Mouse (Mus musculus): Measurements from ENCODE around the gene Ccl25. TPM values are rescaled to one million over a fixed set of nuclear protein-coding genes. Genes with fewer than 3 reads are reported as not detected.

Ccl25 gene
- total RNA-seq (2021): 10 to 100 TPM; 10.5 to 19.3 TPM
- long read RNA-seq, experiment 1, partial matches to known transcripts: 1 of 12 reads
- long read RNA-seq, experiment 1, other reads (novel, unspliced or antisense): 10 of 12 reads
- long read RNA-seq, experiment 2, partial matches to known transcripts: 0 of 6 reads
- long read RNA-seq, experiment 2, other reads (novel, unspliced or antisense): 4 of 6 reads

DNA sequence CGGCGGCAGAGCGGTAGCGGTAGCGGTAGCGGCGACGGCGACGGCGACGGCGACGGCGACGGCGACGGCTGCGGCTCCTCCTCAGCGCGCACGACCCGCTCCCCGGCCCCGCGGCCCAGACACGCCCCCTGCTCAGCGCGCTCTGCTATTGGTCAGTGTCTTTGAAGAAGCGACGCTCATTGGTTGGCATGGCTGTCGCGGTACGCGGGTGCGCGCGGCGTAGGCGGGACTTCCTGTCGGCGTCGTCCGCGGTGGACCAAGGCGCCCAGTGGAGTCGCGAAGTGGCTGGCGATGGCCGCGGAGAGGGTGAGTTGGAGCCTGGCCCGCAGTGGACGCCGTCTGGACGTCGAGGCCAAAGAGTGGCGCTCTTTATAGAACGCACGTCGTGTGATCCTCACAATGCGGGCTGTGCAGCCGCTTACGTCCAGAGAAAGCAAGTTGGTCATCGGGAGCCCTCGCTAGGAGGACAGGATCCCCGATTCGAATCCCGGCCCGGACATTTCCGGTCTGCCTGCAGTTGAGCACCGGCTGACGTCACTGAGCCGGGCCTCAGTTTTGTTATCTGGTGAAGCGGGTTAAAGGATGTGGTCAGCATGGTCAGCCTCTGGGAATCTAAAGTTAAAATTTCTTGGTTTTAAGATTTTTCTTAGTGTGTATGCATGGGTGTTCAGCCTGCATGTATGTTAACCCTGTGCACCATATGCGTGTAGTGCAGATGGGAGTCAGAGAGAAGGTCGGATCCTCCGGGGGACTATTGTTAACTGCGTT lies at the start of gene Ccl25, which contains the start of gene Elavl1:
Gene Ccl25 (plus strand): TSS at position 228 of the 768 bp plus-strand sequence.
Gene Elavl1 (minus strand): TSS at position 431 of the 768 bp plus-strand sequence.
- DNase-seq: peak; percentile 98

DNA sequence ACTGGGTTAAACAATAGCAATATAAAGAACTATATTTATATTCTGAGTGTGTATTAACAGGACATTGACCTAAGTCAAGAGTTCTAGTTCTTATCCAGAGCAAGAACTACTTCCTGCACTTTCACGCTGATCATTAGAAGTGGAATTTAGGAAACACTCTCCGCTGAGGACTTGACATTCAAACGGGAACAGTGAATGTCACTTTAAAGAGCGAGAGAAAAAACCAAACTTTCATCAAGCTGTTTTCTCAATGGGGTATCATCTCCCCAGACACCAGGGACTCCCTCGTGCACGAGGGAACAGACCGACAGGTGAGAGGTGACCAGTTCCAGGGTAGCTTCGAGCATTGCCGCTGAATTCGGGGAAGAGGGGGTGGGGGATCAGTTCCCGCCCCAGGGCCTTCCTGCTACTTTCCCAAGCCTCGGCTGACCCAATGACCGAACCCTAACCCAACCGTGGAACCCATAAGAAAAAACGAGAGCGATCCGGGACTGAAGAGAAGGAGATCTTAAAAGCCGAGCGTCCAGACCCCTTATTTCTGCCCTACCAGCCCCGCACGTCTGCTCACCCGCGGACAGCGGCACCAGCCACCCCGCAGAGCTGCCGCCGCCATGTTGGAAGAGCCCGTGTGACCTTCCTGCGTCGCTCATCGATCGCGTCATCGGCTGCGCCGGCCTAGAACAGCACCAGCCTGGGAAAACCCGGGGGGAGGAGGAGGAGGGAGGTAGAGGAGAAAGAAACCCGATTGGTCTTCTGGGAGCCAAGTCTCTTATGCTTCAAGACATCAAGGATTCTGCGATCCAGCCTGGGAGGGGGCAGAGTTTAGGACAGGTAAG lies 49.5 kb upstream of the Ccl25 start, which contains the start of gene Timm44:
Gene Timm44 (minus strand): TSS at position 639 of the 836 bp plus-strand sequence.
- peak; percentile 96 for DNase-seq

DNA sequence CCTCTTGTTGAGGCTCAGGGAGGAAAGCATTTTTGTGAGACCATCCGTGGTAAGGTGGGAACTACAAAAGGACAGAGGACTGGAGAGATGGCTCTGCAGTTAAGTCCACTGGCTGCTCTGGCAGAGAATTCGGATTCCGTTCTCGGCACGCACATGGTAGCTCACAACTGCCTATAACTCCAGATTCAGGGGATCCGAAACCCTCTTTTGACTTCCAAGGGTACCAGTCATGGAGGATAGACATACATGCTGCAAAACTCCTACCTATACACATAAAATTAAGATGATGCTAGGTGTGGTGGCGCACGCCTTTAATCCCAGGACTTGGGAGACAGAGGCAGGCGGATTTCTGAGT lies 48.9 kb upstream of the Ccl25 start:
- no peak for DNase-seq

DNA sequence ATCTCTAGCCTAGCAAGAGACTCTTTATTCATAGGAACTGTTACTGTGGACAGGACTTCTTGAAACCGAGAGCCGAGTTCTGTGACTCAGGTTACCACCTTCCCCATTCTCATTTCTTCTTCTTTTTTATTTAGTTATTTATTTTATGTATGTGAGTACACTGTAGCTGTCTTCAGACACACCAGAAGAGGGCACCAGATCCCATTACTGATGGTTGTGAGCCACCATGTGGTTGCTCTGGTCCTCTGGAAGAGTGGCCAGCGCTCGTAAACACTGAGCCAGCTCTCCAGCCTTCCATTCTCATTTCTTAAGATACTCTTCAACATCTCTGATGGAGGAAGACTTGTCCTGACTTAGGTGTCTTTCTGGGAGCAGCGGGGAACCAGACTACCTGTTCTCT lies 32.3 kb upstream of the Ccl25 start:
- DNase-seq: no peak

DNA sequence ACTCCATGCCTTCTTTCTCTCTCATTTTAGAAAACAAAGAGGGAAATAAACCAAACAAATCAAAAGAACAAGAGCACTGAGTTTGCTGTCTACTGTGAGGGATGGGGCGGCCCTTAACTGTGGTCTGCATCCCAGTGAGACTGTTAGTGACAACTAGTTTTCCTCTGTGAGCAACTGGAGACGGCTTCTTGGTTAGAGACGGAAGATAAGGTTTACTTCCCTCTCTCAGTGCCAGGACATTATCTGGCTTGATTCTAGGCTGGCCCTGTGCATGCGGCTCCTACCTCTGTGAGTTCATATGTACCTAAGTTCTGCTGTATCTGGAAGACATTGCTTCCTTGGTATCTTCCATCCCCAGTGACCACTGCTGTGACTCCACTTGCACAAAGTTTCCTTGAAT lies 27.2 kb upstream of the Ccl25 start:
- no peak for DNase-seq

DNA sequence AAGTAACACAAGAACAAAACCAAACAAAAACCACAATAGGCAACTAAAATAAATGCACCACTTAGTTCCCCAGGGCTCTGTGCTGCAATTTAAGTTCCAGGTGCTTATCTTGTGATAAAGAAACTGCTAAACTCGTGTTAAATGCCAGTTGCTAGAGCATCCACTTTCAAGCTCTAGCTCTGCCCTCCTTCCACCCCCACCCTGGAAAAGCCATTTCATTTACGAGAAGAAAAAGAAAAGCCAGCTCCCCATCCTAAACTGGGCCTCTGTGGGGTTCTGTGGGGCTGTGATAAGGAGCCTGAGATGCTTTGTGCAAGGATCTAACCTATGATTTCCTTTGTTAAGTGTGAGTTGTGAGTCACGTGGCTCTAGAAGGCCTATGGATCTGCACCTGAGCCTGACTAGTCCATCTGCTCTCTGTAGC lies 20.9 kb upstream of the Ccl25 start:
- DNase-seq: no peak

DNA sequence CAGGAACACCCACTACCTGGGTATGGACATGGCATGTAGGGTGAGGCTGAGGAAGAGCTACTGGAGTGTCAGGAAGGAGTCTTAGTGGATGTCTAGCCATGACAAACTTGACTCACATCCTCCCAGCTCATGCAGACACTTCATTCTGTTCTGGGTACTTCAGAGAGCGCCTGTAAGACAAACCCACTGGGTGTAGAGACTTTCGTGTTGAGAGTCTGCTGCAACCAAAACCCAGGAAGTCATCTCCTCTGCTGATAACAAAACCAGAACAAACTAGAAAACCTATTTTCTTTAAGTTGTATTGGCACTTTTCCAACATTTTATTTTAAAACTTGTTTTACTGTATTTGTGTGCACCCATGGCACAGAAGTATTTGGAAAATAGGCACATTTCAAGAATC lies 19.2 kb upstream of the Ccl25 start:
- DNase-seq: no peak

DNA sequence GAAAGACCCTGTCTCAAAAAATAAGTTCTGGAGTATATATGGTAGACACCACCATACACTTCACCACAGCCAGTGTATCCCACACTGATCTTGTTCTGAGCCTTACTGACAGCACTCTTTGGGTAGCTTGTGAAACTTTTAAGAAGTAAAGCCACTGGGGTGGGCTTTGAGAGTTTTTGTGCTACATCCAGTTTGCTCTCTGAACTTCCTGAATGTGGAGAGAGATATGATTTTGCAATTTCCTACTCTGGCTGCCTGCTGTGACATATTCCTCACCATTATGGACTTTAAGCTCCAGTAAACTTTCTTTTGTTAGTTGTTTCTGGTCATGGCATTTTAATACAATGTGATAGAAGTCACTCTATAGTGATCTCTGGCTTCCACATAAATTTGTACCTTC lies 12.9 kb upstream of the Ccl25 start:
- DNase-seq: no peak

DNA sequence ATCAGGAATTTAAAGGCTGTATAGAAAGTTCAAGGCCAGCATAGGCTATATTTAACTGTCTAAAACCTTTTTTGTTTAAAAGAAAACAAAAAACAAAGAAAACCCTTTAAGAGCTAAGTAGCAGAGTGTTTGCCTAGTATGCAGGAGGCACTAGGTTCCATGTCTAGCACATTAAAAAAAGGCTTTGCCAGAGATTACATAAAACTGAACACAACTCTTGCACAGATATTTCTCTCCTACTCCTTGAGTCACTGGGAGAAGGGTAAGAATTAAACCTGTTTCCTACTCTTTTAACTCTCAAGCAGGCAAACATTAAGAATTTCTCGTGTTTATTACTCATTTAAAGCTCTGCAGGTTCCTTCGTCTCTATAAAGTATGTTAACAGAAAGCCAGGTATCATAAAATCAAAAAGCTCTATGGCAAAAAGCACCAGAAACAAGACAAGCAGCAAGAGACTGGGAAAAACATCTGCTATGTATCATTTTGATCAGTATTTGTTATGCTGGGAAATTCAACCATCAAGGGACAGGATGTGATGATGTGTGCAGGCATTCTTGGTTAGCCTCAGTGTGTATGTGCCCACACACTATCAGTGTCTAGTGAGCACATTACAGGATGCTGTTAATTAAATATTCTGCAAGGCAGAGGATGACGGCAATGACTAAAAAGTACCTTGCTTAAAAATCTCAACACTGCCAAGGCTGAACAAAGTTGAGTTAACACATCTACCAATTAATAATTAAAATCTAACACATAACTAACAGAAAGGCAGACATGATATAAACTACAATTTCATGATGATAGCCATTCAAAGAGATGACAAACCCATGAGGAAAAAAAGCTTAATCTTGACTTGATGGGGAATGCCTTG lies 11.5 kb upstream of the Ccl25 start:
- no peak for DNase-seq

DNA sequence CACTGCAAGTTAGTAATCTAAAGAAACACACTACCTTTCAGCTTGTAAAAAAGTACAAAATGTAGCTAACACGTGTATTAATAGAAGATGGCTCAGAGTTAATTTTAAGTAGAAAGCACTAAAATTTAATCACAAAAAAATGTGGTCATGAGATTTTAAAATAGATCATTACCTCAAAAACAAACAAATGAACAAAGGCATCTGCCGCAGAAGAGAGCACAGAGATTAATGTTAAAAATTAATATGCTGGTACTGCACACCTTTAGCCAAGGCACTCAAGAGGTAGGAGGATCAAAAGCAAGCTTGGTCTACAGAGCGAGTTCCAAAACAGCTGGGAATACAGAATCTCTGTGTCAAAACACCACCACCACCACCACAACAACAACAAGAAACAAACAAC lies 10.2 kb upstream of the Ccl25 start:
- no peak for DNase-seq

DNA sequence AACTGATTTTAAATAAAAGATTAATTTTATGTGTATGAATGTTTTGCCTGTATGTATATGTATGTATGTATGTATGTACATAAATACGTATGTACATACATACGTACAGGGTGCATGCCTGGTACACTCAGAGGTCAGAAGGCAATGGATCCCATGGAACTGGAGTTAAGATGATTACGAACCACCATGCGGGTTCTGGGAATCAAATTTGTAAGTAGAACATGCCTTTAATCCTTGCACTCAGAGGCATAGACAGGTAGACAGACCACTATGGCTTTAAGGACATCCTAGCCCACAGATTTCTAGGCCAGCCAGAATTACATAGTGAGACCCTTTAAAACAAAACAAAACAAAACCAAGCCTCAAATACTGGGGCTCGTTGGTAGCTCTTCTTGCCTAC lies 6.9 kb upstream of the Ccl25 start:
- DNase-seq: no peak

DNA sequence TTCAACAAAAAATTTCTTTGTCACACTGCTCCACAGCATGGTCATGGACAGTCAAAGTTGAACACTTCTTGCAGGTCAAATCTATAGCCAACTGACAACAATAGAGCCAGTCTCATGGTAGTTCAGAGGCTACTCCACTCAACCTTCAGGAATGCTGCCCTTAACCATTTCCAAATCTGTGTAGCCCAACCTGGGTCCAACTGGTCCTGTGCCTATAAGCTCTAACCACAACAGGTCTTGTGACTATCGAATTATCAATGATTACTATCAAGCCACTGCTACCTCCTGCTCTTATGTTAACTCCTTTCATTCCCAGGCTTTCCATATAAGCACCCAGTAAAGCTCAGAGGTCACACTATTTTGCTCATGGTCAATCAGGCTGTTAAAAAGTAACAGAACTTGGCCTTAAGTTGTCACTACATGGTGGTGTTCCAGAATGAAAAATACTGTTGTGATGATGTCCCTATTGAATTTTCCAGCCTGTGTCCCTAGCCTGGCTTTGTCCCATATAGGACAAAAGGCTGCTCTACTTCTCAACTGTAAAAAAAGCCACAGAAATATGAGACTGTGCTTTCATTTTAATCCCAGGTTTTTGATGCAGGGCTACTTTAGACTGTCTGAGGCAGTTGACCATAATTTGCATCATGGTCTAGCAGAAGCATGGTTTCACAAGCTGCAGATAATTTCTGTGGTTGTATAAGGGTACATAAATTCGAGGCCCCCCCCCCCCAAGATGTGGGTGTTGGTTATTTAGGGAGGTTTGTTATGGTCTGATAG lies 6.0 kb upstream of the Ccl25 start:
- no peak for DNase-seq

DNA sequence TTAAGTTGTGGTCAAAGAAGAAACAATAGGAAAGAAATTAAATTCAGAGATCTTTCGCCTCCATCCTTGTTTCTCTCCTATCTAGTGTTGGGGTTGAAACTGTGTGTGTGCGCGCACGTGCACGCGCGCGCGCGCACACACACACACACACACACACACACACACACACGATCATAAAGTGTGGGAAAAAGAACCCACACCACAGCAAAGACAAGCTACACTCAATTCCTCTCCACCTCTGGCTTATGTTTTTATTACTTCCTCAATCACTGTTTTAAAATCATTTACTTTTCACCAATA lies 5.5 kb upstream of the Ccl25 start:
- no peak for DNase-seq

DNA sequence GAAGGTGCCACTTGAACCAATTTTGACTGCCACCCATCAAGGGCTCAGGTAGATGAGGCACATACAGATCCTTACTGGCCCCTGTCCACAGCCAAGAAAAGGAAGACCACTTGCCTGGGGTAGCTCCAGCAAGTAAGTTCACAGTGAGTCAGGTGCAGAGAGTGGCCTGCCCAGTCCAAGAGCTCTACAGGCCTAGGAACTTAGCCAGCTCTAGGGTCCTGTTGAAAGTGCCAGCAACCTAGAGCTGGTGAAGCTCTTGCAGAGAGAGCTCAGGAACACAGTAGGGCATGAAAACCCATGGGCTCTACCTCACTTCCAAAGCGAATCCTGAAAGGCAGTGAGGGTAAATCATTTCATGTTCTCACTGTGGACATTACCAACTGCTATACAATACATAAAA lies 4.6 kb upstream of the Ccl25 start:
- no peak for DNase-seq

DNA sequence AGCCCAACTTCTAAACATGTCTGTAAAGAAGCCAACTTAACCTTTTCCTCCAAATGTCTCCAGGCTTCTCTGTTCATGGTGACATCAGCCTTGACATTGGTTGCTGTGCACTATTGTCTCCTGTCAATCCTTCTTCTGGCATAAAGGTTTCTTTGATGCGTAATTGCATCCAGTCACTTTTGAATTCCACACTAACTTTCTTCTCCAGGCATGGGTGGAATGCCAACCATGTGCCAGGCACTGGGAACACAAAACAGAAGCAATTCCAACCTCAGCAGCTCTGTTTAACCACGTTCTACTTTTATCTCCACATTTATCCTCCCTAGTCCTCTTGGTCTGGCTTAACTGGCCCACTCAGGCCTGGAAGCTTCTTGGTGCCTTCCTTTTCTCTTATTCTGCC lies 4.0 kb upstream of the Ccl25 start:
- DNase-seq: no peak

DNA sequence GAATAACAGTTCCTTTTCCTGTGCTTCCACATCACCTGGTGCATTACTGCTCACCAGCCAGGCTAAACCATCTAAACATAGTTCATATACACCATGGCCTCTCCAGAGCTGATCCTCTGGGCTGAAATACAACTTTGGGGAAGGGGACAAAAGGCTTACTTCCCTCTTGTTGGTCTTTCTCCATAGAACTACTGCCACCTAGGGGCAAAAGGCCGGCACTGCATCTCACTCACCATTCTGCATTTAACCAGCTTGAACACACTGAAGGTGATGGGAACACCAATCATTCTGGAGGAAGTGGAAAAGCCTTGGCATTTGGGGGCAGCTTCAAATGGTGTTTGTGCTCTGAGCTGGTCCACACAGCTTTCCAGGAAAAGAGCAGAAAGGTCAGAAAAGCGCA lies 2.5 kb upstream of the Ccl25 start:
- DNase-seq: peak; percentile 86

DNA sequence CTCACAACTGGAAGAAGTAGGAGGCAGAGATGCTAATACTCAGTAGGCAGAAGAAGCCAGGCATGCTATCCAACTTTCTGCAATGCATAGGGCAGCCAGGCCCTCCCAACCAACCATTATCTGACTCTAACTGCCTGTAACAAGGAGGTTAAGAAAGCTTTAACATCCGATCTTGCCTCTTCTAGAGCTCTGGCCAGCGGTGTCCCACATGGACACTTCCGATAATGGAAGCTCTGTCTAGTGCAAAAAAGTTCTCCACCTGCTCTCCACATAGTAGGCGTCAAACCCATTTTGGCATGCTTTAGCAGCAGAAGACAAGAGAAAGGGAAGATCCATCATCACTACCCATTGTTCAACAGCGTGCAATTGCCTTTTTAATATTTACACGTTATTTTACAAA lies 1.1 kb upstream of the Ccl25 start:
- no peak for DNase-seq

DNA sequence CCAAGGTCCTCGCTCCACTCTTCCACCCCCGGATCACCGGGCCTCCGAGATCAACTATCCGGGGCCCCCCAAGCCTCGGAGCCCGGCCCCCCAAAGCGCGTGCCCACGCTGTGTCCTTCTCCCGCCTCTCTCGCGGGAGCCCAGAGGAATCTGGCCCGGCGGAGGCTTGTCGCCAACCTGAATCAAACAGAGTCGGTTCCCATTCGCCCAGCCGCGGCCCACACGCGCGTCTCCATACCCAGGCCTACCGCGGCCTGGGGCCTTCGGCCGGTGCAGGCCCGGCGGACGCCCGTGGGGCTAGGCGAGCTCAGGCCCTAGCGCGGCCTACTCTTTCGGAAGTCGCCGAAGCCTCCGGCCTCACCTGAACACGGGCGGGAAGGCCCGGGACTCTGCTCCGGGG lies 485 bp upstream of the Ccl25 start:
- DNase-seq: no peak

DNA sequence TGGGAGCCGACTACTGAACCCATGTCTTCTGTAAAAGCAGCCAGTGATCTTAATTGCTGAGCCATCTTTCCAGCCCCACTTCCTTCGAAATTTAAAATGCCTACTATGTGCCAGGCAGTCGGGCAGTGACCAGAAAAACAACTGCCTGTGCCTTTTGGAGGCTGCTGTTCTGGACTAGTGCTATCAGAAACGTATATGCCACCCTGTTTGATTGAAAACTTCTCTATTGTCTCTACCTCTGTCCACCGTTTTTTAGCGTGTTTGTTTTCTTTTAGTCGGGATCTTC lies 684 bp downstream of the Ccl25 start:
- DNase-seq: no peak

DNA sequence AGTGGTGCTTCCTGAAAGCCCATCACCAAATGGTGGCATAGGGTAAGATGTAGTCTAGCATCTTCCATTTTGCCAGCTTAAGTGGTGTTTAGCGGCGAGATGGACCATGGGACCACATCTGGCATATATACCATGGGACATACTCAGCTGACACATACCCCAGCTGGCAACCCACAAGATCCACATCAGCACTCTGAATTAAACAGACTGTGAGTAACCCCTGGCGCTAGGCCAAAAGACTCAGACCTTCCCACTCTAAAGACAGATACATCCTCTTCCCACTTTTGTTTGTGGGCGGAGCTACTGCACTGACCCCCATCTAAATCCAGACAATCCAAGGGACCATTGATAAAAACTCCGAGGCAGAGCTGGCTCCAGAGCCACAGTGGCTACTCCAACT lies 4.0 kb downstream of the Ccl25 start:
- DNase-seq: peak; percentile 25

DNA sequence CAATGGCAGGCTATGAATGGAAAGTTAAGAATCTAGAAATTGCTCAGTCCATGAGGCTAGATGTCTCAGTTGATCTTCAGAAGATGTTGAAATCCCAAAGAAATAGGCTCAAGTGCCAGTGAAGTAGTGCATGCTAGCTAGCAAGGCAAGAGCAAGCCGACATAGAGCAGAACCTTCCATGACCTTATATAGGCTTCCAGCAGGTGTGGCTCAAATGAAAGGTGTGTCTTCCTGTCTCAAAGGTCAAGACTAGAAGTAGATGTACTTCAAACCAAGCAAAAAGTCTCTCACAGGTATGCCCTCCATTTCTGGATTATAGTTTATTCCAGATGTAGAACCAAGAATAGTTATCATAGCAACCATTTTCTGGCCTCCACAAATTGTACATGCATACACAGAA lies 9.0 kb downstream of the Ccl25 start:
- no peak for DNase-seq

DNA sequence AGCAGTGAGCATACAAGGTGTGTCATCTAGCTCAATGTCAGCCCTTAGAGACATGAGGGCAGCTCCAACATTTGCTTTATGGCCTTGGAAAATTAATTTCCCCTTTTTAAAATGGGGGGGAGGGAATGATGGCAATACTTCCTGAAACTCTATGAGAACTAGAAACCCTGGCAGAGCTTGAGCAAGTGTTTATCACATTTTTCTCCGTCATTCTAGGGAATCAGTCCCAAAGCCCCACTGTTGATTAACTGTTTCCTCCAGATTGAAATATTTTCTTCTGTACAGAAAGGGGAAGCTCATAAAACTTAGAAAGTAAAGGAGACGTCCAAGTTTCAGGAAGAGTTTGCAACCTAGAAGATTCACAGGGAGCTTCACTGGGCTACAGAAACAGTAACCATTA lies 10.7 kb downstream of the Ccl25 start:
- DNase-seq: no peak

Data from adrenal gland, postnatal 10 days (tissue).